Mouse (Mus musculus): ENCODE data around the gene Fam3c. TPM values are rescaled to one million over a fixed set of nuclear protein-coding genes. Genes with fewer than 3 reads are reported as not detected.
A peak's percentile ranks its signal among the peaks of the same experiment; 100 is the strongest.

Gene Fam3c
- polyA plus RNA-seq, 1 experiment from 2014 or later = 59.9 TPM

GRCm38 (mm10) chr6:22357351-22357750, 1.3 kb upstream of the Fam3c start:
- Histone ChIP-seq H3K4me2 (replicated peaks; ENCODE audit: low read depth) (no peak overlapping the region), H3K9ac (ENCODE audit: low read depth, low read length) (no peak overlapping the region), H3K9me3 (ENCODE audit: control insufficient read depth) (no peaks in the 10 kb centered on the region), H3K4me1 (replicated peaks; ENCODE audit: control insufficient read depth, insufficient read depth, low read length) (no peaks in the 10 kb centered on the region), H3K36me3 (ENCODE audit: control insufficient read depth, insufficient read depth) (no peaks in the 10 kb centered on the region), H3K27me3 (replicated peaks; ENCODE audit: control insufficient read depth, insufficient read depth, low read length) (no peaks in the 10 kb centered on the region), H3K27ac (ENCODE audit: low read depth, low read length) (no peak overlapping the region), H3K4me3 (ENCODE audit: low read depth, low read length) (no peak overlapping the region)
- ATAC-seq = no peak
- TF ChIP-seq CTCF (IDR thresholded peaks at IDR 0.05; ENCODE audit: low read depth) = no peak
- WGBS = 97% methylated on average over 4 of the region's 4 CpGs

DNA sequence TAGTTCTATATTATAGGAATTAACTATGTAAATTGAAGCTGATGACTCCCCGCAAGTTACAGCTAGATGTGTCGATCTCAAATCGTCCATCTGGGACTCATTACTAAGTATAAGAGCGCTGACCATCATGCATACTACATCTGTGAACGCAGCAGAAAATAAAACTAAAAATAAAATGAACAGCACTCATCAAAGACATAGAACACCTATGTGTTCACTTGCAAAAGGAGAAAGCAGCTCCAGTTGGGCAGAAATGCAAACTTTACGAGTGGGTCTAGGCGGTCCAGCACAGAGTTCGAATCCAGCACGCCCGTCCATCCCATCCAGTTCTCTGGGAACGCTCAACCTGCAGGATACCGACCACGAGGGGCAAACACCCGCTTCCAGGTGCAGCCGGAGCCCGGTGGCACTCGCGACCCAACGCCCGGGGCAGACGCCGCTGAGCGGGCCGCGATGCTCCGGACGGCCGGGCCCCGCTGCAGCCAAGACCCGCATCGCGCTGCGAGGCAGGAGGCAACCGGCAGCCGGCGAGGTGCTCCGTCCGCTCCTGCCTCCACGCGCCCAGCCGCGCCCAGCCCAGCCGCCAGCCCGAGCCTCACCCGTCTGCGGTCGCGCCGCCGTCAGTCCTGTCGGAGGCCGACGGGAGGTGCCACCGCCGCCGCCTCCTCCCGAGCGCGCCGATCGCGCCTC, 502 bp downstream of the Fam3c start:
- TF ChIP-seq CTCF (IDR thresholded peaks at IDR 0.05; ENCODE audit: low read depth) = no peak
- peak overlapping the region; percentile 92 for H3K27ac ChIP-seq (ENCODE audit: low read depth, low read length)
- H3K4me1 ChIP-seq (replicated peaks; ENCODE audit: control insufficient read depth, insufficient read depth, low read length) = 0 out of 2 replicates have a peak, but pooled peaks cover 3% of the 10 kb centered on the region
- no peaks in the 10 kb centered on the region for H3K9me3 ChIP-seq (ENCODE audit: control insufficient read depth)
- no peak for ATAC-seq
- 2% methylated on average over 62 of the region's 62 CpGs for whole genome bisulfite sequencing
- H3K9ac ChIP-seq (ENCODE audit: low read depth, low read length) = peak overlapping the region; percentile 86
- H3K36me3 ChIP-seq (ENCODE audit: control insufficient read depth, insufficient read depth) = no peaks in the 10 kb centered on the region
- peak overlapping the region; percentile 81 for H3K4me3 ChIP-seq (ENCODE audit: low read depth, low read length)
- H3K27me3 ChIP-seq (replicated peaks; ENCODE audit: control insufficient read depth, insufficient read depth, low read length) = no peaks in the 10 kb centered on the region
- H3K4me2 ChIP-seq (replicated peaks; ENCODE audit: low read depth) = peak overlapping the region; percentile 87

DNA sequence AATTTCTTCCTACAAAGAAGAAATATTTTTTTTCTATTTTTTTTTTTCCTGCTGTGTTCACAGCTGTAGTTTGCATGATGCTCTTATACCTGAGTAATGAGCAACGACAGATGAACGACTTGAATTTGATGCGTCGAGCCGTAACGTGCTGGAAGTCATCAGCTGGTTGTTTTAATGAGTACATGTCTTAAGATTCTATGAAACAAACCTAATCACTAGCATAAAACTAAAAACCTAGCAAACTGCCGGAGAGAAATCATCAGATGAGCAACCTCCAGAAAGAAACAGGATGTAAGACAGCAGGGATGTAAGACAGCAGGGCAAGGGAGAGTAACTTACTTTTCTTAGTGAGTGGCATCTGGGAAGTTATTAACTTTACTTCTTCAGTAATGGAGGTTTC, 1.4 kb downstream of the Fam3c start:
- Histone ChIP-seq H3K4me1 (replicated peaks; ENCODE audit: control insufficient read depth, insufficient read depth, low read length) (0 out of 2 replicates have a peak, but pooled peaks cover 3% of the 10 kb centered on the region), H3K9ac (ENCODE audit: low read depth, low read length) (no peak overlapping the region), H3K4me3 (ENCODE audit: low read depth, low read length) (0 out of 2 replicates have a peak overlapping the region, but pooled peaks have one; percentile 81), H3K27me3 (replicated peaks; ENCODE audit: control insufficient read depth, insufficient read depth, low read length) (no peaks in the 10 kb centered on the region), H3K9me3 (ENCODE audit: control insufficient read depth) (no peaks in the 10 kb centered on the region), H3K27ac (ENCODE audit: low read depth, low read length) (no peak overlapping the region), H3K4me2 (replicated peaks; ENCODE audit: low read depth) (peak overlapping the region; percentile 87; the same call in 1 of the 2 replicates), H3K36me3 (ENCODE audit: control insufficient read depth, insufficient read depth) (no peaks in the 10 kb centered on the region)
- no peak for ATAC-seq
- WGBS = 83% methylated on average over 7 of the region's 7 CpGs
- no peak for TF ChIP-seq CTCF (IDR thresholded peaks at IDR 0.05; ENCODE audit: low read depth)

DNA sequence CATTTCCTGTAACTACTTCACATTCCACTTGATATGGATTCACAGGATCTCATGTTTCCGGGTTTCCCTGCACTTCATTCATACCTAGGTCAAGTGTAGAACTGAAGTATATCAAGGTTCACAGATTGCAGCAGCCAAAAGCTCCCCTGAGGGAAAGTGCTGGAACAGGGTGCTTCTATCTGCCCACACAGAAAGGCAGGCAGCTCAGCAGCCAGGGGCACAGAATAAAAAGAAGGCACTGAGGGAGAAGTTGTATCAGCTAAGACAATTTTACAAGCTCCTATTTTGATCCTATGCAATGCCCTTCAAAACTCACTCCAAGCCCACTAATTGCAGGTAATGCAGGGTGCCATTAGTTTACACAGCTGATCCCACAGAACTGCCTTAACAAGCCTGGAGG, 2.0 kb downstream of the Fam3c start:
- no peak overlapping the region for H3K9ac ChIP-seq (ENCODE audit: low read depth, low read length)
- H3K4me3 ChIP-seq (ENCODE audit: low read depth, low read length) = no peak overlapping the region
- no peaks in the 10 kb centered on the region for H3K36me3 ChIP-seq (ENCODE audit: control insufficient read depth, insufficient read depth)
- no peaks in the 10 kb centered on the region for H3K9me3 ChIP-seq (ENCODE audit: control insufficient read depth)
- no peak for ATAC-seq
- no peak overlapping the region for H3K4me2 ChIP-seq (replicated peaks; ENCODE audit: low read depth)
- no peak for TF ChIP-seq CTCF (IDR thresholded peaks at IDR 0.05; ENCODE audit: low read depth)
- no peaks in the 10 kb centered on the region for H3K27me3 ChIP-seq (replicated peaks; ENCODE audit: control insufficient read depth, insufficient read depth, low read length)
- 0 out of 2 replicates have a peak, but pooled peaks cover 3% of the 10 kb centered on the region for H3K4me1 ChIP-seq (replicated peaks; ENCODE audit: control insufficient read depth, insufficient read depth, low read length)
- WGBS = 47% methylated on average over 1 of the region's 1 CpGs
- no peak overlapping the region for H3K27ac ChIP-seq (ENCODE audit: low read depth, low read length)

DNA sequence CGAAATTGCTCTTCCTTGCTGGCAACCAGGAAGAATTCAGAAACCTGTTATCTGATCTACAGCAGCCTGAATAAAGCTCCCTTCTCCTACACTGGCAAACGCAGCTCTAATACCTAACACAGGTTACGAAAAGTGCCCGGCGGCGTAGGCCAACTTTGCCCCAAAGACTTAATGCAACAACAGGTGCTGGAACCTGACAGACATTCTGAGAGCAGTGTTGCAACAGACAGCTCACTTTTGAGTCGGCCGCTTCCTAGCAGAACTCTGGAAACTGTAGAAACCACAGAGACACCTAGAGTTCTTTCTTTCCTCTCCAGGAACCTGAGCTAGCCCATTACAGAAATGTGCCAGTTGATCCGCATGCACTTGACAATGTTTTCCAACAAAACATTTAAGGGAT, 4.5 kb downstream of the Fam3c start:
- ATAC-seq = no peak
- Histone ChIP-seq H3K4me1 (replicated peaks; ENCODE audit: control insufficient read depth, insufficient read depth, low read length) (peaks cover 3% of the 10 kb centered on the region; the same call in 1 of the 2 replicates), H3K4me2 (replicated peaks; ENCODE audit: low read depth) (no peak overlapping the region), H3K9me3 (ENCODE audit: control insufficient read depth) (no peaks in the 10 kb centered on the region), H3K27ac (ENCODE audit: low read depth, low read length) (peak overlapping the region; percentile 17; the same call in 1 of the 2 replicates), H3K36me3 (ENCODE audit: control insufficient read depth, insufficient read depth) (no peaks in the 10 kb centered on the region), H3K27me3 (replicated peaks; ENCODE audit: control insufficient read depth, insufficient read depth, low read length) (no peaks in the 10 kb centered on the region), H3K9ac (ENCODE audit: low read depth, low read length) (no peak overlapping the region), H3K4me3 (ENCODE audit: low read depth, low read length) (no peak overlapping the region)
- no peak for TF ChIP-seq CTCF (IDR thresholded peaks at IDR 0.05; ENCODE audit: low read depth)
- 49% methylated on average over 9 of the region's 9 CpGs for WGBS

- H3K27ac ChIP-seq (ENCODE audit: low read depth, low read length) = no peak overlapping the region
- WGBS = 46% methylated on average over 4 of the region's 4 CpGs
- ATAC-seq = no peak
- H3K27me3 ChIP-seq (replicated peaks; ENCODE audit: control insufficient read depth, insufficient read depth, low read length) = no peaks in the 10 kb centered on the region
- TF ChIP-seq CTCF (IDR thresholded peaks at IDR 0.05; ENCODE audit: low read depth) = no peak
- H3K4me3 ChIP-seq (ENCODE audit: low read depth, low read length) = no peak overlapping the region
- H3K4me2 ChIP-seq (replicated peaks; ENCODE audit: low read depth) = no peak overlapping the region
- H3K36me3 ChIP-seq (ENCODE audit: control insufficient read depth, insufficient read depth) = no peaks in the 10 kb centered on the region
- no peak overlapping the region for H3K9ac ChIP-seq (ENCODE audit: low read depth, low read length)
- peaks cover 3% of the 10 kb centered on the region; the same call in 1 of the 2 replicates for H3K4me1 ChIP-seq (replicated peaks; ENCODE audit: control insufficient read depth, insufficient read depth, low read length)
- no peaks in the 10 kb centered on the region for H3K9me3 ChIP-seq (ENCODE audit: control insufficient read depth)
These were observed 5.8 kb downstream of the Fam3c start for GRCm38 (mm10) chr6:22350239-22350571.

Measured in intestine, postnatal 0 days (tissue).